Mouse (Mus musculus) kidney, adult 2 months (tissue): Measurements from ENCODE around the gene Gsta4.

Source experiments
- CTCF ChIP-seq: fragments of 200-500 bp; conservative IDR thresholded peaks from 2 replicates; pipeline ENCODE4 v1.5.1; 2011; ENCODE audit warnings: low read depth, mild to moderate bottlenecking, control low read depth, low read length, moderate library complexity, mixed read lengths; ENCODE audit not compliant: insufficient read depth, insufficient read length
- POLR2A ChIP-seq: fragments of 200-500 bp; IDR thresholded peaks from one replicate; pipeline ENCODE4 v1.6.1; 2011; ENCODE audit warnings: low read depth, low read length, control low read depth

DNA sequence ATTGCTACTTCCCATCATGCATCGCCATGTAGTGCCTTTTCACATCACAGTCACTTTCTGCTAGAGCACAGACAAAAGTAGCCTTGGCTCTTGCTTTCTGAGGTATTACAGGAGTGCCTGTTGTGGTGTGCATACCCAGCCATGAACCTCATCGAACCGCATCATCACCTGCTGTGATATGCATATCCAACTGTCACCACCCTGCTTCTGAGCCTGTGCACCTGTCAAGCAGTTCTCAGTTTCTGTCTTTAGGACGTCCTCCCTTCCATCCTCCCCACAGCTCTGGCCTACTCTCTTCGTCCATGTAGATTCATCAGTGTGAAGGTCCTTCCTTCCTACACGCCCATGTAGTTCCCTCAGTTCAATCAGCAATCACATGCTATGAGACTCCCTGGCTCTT, 34.4 kb upstream of the Gsta4 start:
- TF ChIP-seq POLR2A (no peak), CTCF (no peak)
